Mouse (Mus musculus): ENCODE data around the gene Ubald2.

DNA sequence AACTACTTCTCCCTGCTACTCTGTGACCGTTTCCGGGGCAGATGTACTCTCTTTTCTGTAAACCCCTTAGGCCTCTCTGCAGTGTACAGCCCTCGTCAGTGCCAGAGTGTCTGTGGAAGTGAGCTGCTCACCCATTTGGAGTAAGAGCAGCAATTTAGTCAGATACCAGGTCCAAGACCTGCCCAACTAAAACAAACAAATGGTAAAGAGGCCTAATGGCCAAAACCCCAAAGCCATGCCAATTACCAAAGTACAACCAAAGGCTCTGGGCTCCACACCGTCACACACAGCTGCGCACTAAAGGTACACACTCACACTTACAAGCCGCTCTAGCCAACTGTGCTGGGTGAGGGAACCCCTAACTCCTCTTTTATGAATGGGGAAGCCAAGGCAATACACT, 42.8 kb downstream of the Ubald2 start:
- no peak for TF ChIP-seq ZNF384 (IDR thresholded peaks at IDR 0.05; ENCODE audit: low read depth, low read length)
- TF ChIP-seq MAFK (IDR thresholded peaks at IDR 0.05; ENCODE audit: insufficient read depth, low read depth, low read length), result no peak
